Mouse (Mus musculus): ENCODE results near the gene Gm6902.
"Not testable (repeated sequence)": the region's sequence is repeated elsewhere in the genome, so short reads cannot be mapped to it uniquely, and the experiment has no call there.

Gene Gm6902

DNA sequence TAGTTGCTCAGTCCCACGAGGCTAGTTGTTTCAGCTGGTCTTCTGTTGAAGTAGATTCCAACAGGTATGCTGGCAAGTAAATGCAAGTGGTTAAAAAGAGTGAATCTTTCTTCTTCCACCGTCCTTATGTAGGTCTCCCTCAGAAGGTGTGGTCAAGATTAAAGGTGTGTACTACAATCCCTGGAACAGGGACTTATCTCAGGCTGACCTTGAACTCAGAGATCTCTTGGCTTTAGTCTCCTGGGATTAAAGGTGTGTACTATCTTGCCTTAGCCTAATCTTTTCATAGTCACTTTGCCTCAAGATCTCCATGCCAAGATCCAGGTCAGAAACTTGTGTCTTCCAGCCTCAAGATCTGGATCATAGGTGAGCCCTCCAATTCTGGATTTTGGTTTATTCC is at the start of gene Gm6902:
Gene Gm6902, minus strand, starts transcription at position 101 of the 400 bp plus-strand sequence.
- DNase-seq, result not testable (repeated sequence)

DNA sequence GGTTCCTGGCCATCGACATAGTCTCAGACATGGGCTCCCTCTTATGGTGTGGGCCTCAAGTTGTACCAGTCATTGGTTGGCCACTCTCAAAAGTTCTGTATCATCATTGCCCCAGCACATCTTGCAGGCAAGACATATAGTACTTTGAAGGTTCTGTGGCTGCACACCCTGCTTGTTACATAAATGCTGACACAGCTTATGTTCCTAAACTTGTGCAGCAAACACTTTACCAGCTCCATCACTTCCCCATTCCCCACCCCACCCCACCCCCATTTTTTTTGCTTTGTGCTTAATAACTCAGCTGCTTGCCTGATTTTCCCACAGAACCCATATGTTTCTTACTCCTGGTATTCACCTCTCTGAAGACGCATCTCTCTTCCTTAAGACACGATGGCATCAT is 22.2 kb upstream of the Gm6902 start, which contains the start of gene Nlrp4e:
Gene Nlrp4e, plus strand, starts transcription at position 301 of the 400 bp plus-strand sequence.
- DNase-seq, result not testable (repeated sequence)

DNA sequence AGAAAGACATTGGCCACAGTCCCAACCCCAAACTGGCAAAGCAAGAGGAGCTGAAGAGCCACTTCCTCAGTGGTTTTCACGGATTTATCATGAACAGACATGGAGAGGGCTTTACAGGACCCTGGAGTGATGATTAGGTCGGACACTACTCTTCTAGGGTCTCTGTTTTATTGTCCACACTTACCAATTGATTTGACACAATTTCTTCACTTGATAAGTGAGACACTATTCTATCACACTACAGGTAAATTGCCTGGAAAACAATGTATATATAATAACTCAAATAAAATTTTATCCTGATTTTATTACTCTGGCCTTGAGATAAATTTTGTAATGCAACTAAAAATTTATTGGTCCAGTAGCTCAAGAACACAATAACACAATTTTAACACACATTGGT is 27.1 kb downstream of the Gm6902 start, which contains the start of gene Vmn1r166:
Gene Vmn1r166, minus strand, starts transcription at position 101 of the 400 bp plus-strand sequence.
- not testable (repeated sequence) for DNase-seq
